Mouse (Mus musculus) myocyte (in vitro differentiated cells): ENCODE data around the gene Rnf38.

ENCODE experiments used
- E2F4 ChIP-seq: IDR thresholded peaks from one replicate; pipeline ENCODE4 v1.6.1; 2011; ENCODE audit warnings: mild to moderate bottlenecking, control low read depth, moderate library complexity; ENCODE audit not compliant: insufficient read depth
- MAX ChIP-seq: IDR thresholded peaks from one replicate; pipeline ENCODE4 v1.6.1; 2011; ENCODE audit warnings: low read depth, mild to moderate bottlenecking, control low read depth
- MYOD1 ChIP-seq, 3 experiments: IDR thresholded peaks; one replicate each; pipeline ENCODE4 v1.6.1; 2011; ENCODE audit warnings: control low read depth in 2 of 3, low read depth in 2 of 3, mild to moderate bottlenecking in 2 of 3, moderate library complexity in 1 of 3; ENCODE audit not compliant: insufficient read length in 2 of 3, control insufficient read depth in 1 of 3
- MYOG ChIP-seq, 3 experiments: IDR thresholded peaks; one replicate each; pipeline ENCODE4 v1.6.1; 2011; ENCODE audit warnings: control low read depth in 2 of 3, low read depth in 2 of 3, mild to moderate bottlenecking in 2 of 3; ENCODE audit not compliant: insufficient read length in 2 of 3, control insufficient read depth in 1 of 3, insufficient read depth in 1 of 3
- POLR2A ChIP-seq: IDR thresholded peaks from one replicate; pipeline ENCODE4 v1.6.1; 2011; ENCODE audit warnings: low read depth, mild to moderate bottlenecking, control low read depth, moderate library complexity; ENCODE audit not compliant: insufficient read length
- POLR2AphosphoS2 ChIP-seq: IDR thresholded peaks from one replicate; pipeline ENCODE4 v1.6.1; 2011; ENCODE audit warnings: low read depth, control low read depth; ENCODE audit not compliant: insufficient read length
- SRF ChIP-seq: IDR thresholded peaks from one replicate; pipeline ENCODE4 v1.6.1; 2011; ENCODE audit warnings: low read depth; ENCODE audit not compliant: control insufficient read depth, insufficient read length
- TCF12 ChIP-seq: IDR thresholded peaks from one replicate; pipeline ENCODE4 v1.6.1; 2011; ENCODE audit warnings: mild to moderate bottlenecking, control low read depth; ENCODE audit not compliant: poor library complexity, insufficient read depth, severe bottlenecking
- TCF3 ChIP-seq: IDR thresholded peaks from one replicate; pipeline ENCODE4 v1.6.1; 2011; ENCODE audit warnings: low read depth, control low read depth; ENCODE audit not compliant: insufficient read length
- USF1 ChIP-seq: IDR thresholded peaks from one replicate; pipeline ENCODE4 v1.6.1; 2011; ENCODE audit warnings: low read depth, mild to moderate bottlenecking, control low read depth, moderate library complexity

DNA sequence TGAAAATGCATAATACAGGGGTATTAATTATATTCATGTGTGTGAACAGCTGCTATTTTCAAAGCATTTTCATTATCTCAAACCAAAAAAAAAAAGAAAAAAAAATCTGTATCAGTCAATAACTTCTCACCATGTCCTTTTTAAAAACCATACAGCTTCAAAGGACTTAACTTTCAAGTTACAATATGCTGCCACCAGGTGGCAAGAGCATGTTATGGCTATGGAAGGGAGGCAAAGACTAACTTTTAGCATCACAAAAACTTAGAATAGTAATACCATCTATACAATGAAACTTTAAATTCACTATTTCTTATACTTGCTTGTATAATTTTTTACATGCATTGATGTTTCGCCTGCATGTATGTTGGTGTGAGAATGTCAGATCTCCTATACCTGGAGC lies 33.6 kb downstream of the Rnf38 start:
- TF ChIP-seq TCF3 (no peak), POLR2A (no peak), MAX (no peak), POLR2AphosphoS2 (no peak), E2F4 (no peak), USF1 (no peak), MYOD1 (IDR thresholded peaks at IDR 0.05; ENCODE audit: control insufficient read depth in 1 of 3, insufficient read length in 2 of 3, low read depth in 2 of 3) (no peak), MYOG (IDR thresholded peaks at IDR 0.05; ENCODE audit: control insufficient read depth in 1 of 3, insufficient read depth in 1 of 3, insufficient read length in 2 of 3, low read depth in 2 of 3) (no peak), SRF (no peak), TCF12 (no peak)
